Mouse (Mus musculus) MEL-GATA-1-ER (cell line): Measurements from ENCODE around the gene Gm15294.

ENCODE experiments used
- DNase-seq: peaks from one replicate; pipeline ENCODE4 v3.0.0-alpha.2; 2012; ENCODE audit warnings: low read depth; ENCODE audit errors: extremely low read depth

Gene Gm15294

DNA sequence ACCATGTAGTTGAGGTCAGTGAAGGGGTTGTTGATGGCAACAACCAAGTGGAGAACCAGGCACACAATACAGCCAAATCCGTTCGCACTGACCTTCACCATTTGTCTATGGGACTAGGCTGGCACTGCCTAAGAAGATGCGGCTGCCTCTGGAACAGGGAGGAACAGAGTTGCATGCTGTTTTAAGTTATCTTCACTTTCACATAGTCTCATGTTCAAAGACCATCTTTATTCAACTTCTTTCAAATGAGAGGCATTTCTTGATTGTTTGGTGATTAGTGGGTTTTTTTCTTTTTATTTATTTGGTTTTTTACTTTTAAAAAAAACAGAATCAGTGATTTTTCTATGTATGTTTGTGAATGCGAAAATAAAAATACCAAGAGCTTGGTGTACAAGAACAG is at the start of gene Gm15294:
Gene Gm15294, minus strand, starts transcription at position 101 of the 400 bp plus-strand sequence.
- DNase-seq, result no peak

- no peak for DNase-seq
Observed at GRCm38 (mm10) chrX:141884336-141885048, 9.5 kb upstream of the Gm15294 start.

GRCm38 (mm10) chrX:141874024-141874423 is 1.0 kb downstream of the Gm15294 start:
- no peak for DNase-seq

GRCm38 (mm10) chrX:141873597-141873996 is 1.4 kb downstream of the Gm15294 start:
- no peak for DNase-seq

DNA sequence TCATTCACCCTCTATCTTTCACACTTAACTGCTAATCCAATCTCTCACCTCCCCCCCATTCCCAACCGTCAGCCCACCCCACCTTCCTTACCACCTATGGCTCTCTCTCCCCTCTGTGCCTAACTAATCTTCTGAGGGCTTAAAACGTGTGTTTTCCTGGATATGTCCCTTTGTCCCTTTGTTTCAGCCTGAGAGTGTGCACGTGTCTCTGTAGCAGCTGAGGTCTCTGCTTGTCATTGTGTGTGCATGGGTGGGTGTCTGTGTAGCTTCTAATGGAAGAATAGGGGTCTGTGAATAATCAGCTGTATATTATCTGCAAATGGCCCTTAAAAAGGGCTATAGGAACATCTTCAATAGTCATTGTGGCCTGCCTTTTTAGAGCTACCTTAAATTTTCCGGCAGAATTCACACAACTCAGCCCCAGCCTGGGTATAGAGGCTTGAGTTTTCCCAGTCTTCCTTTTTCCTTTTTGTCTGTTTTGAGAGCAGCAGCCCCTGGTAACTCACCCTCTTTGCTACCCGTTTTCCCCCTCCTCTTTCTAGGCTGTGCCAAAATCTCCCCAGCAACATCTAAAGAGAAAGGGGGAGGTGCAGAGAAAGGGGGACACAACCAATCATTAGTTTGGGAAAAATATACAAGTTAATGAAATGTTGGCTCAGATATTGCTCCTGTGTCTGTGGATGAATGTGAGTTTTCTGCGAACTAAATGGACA is 19.2 kb downstream of the Gm15294 start:
- DNase-seq, result no peak
